Mouse (Mus musculus): ENCODE measurements around the gene Hap1. TPM values are rescaled to one million over a fixed set of nuclear protein-coding genes. Genes with fewer than 3 reads are reported as not detected.

The Hap1 gene
- polyA plus RNA-seq, 1 experiment from 2014 or later = 13.5 TPM

- no peaks in the 10 kb centered on the region for H3K9me3 ChIP-seq (ENCODE audit: control insufficient read depth, low read length)
- no peak overlapping the region for H3K9ac ChIP-seq (ENCODE audit: low read depth, low read length)
- H3K4me3 ChIP-seq (ENCODE audit: low read length) = 0 out of 2 replicates have a peak overlapping the region, but pooled peaks have one; percentile 6
- whole genome bisulfite sequencing = 18% methylated on average over 18 of the region's 18 CpGs
- no peaks in the 10 kb centered on the region for H3K27me3 ChIP-seq (replicated peaks; ENCODE audit: control insufficient read depth, insufficient read depth, low read length)
- no peaks in the 10 kb centered on the region for H3K36me3 ChIP-seq (ENCODE audit: control insufficient read depth, insufficient read depth, low read length)
- no peak overlapping the region for H3K27ac ChIP-seq (ENCODE audit: low read length)
- H3K4me1 ChIP-seq (ENCODE audit: control insufficient read depth, insufficient read depth, low read length) = 0 out of 2 replicates have a peak, but pooled peaks cover 9% of the 10 kb centered on the region
- peak; percentile 52; the same call in 1 of the 2 replicates for ATAC-seq
- H3K4me2 ChIP-seq (ENCODE audit: low read depth, low read length) = peak overlapping the region; percentile 41; the same call in 1 of the 2 replicates
Observed at GRCm38 (mm10) chr11:100298274-100299036, 57.5 kb downstream of the Hap1 start.

- 40% methylated on average over 5 of the region's 5 CpGs for WGBS
- ATAC-seq = no peak
- peak overlapping the region; percentile 41; the same call in 1 of the 2 replicates for H3K4me2 ChIP-seq (ENCODE audit: low read depth, low read length)
- H3K9ac ChIP-seq (ENCODE audit: low read depth, low read length) = no peak overlapping the region
- H3K27me3 ChIP-seq (replicated peaks; ENCODE audit: control insufficient read depth, insufficient read depth, low read length) = no peaks in the 10 kb centered on the region
- no peak overlapping the region for H3K4me3 ChIP-seq (ENCODE audit: low read length)
- 0 out of 2 replicates have a peak, but pooled peaks cover 9% of the 10 kb centered on the region for H3K4me1 ChIP-seq (ENCODE audit: control insufficient read depth, insufficient read depth, low read length)
- H3K27ac ChIP-seq (ENCODE audit: low read length) = no peak overlapping the region
- no peaks in the 10 kb centered on the region for H3K36me3 ChIP-seq (ENCODE audit: control insufficient read depth, insufficient read depth, low read length)
- H3K9me3 ChIP-seq (ENCODE audit: control insufficient read depth, low read length) = no peaks in the 10 kb centered on the region
Observed at GRCm38 (mm10) chr11:100297801-100298200, 58.1 kb downstream of the Hap1 start.

Other genes with a start within 250 kb of the Hap1 start
- 0.29 TPM in 1 of 2 replicates, not detected in the other for gene Krt13, start 234.6 kb downstream of the Hap1 start, polyA plus RNA-seq (2015; fragmentation: Nextera tagmentation; extraction: Ambion mirVana)
- gene Krt15, start 220.2 kb downstream of the Hap1 start, polyA plus RNA-seq (2015; fragmentation: Nextera tagmentation; extraction: Ambion mirVana) = 2.2 and 4.5 TPM in 2 replicates
- 884 and 955 TPM in 2 replicates for gene Krt19, start 207.5 kb downstream of the Hap1 start, polyA plus RNA-seq (2015; fragmentation: Nextera tagmentation; extraction: Ambion mirVana)
- not detected in 2 replicates for gene Krt9, start 162.9 kb downstream of the Hap1 start, polyA plus RNA-seq (2015; fragmentation: Nextera tagmentation; extraction: Ambion mirVana)
- 7.3 and 7.9 TPM in 2 replicates for gene Krt14, start 148.6 kb downstream of the Hap1 start, polyA plus RNA-seq (2015; fragmentation: Nextera tagmentation; extraction: Ambion mirVana)
- not detected in 2 replicates for gene Krt16, start 107.2 kb downstream of the Hap1 start, polyA plus RNA-seq (2015; fragmentation: Nextera tagmentation; extraction: Ambion mirVana)
- gene Krt17, start 95.1 kb downstream of the Hap1 start, polyA plus RNA-seq (2015; fragmentation: Nextera tagmentation; extraction: Ambion mirVana) = 11.5 and 11.8 TPM in 2 replicates
- gene Krt42, start 86.3 kb downstream of the Hap1 start, polyA plus RNA-seq (2015; fragmentation: Nextera tagmentation; extraction: Ambion mirVana) = not detected in 2 replicates
- gene Eif1, start 36.2 kb downstream of the Hap1 start, polyA plus RNA-seq (2015; fragmentation: Nextera tagmentation; extraction: Ambion mirVana) = 1,811 and 1,878 TPM in 2 replicates
- gene Gast, start 21.7 kb downstream of the Hap1 start, polyA plus RNA-seq (2015; fragmentation: Nextera tagmentation; extraction: Ambion mirVana) = 0.77 and 0.80 TPM in 2 replicates
- gene Jup, start 41.6 kb upstream of the Hap1 start, polyA plus RNA-seq (2015; fragmentation: Nextera tagmentation; extraction: Ambion mirVana) = 165 and 179 TPM in 2 replicates
- gene P3h4, start 58.7 kb upstream of the Hap1 start, polyA plus RNA-seq (2015; fragmentation: Nextera tagmentation; extraction: Ambion mirVana) = 36.9 and 38.5 TPM in 2 replicates
- 72.7 and 78.1 TPM in 2 replicates for gene Fkbp10, start 59.6 kb upstream of the Hap1 start, polyA plus RNA-seq (2015; fragmentation: Nextera tagmentation; extraction: Ambion mirVana)
- 82.5 and 85.8 TPM in 2 replicates for gene Nt5c3b, start 85.7 kb upstream of the Hap1 start, polyA plus RNA-seq (2015; fragmentation: Nextera tagmentation; extraction: Ambion mirVana)
- gene Klhl10, start 85.8 kb upstream of the Hap1 start, polyA plus RNA-seq (2015; fragmentation: Nextera tagmentation; extraction: Ambion mirVana) = 0.37 and 0.39 TPM in 2 replicates
- 4.0 TPM in 2 replicates for gene Klhl11, start 116.6 kb upstream of the Hap1 start, polyA plus RNA-seq (2015; fragmentation: Nextera tagmentation; extraction: Ambion mirVana)
- 131 and 132 TPM in 2 replicates for gene Acly, start 171.9 kb upstream of the Hap1 start, polyA plus RNA-seq (2015; fragmentation: Nextera tagmentation; extraction: Ambion mirVana)
- gene Ttc25, start 189.5 kb upstream of the Hap1 start, polyA plus RNA-seq (2015; fragmentation: Nextera tagmentation; extraction: Ambion mirVana) = 0.24 and 0.45 TPM in 2 replicates
- 27.7 and 28.4 TPM in 2 replicates for gene Cnp, start 218.8 kb upstream of the Hap1 start, polyA plus RNA-seq (2015; fragmentation: Nextera tagmentation; extraction: Ambion mirVana)